Mouse (Mus musculus): ENCODE measurements around the gene Olfml1. TPM values are rescaled to one million over a fixed set of nuclear protein-coding genes. Genes with fewer than 3 reads are reported as not detected.

Gene Olfml1
- polyA plus RNA-seq (2012; ENCODE audit: low replicate concordance) = not detected in 2 replicates

GRCm38 (mm10) chr7:107567261-107567671 is at the start of gene Olfml1:
Gene Olfml1, plus strand, starts transcription at chr7:107567446.

GRCm38 (mm10) chr7:107594857-107595402 is 27.7 kb downstream of the Olfml1 start, which contains the start of gene Ppfibp2:
Gene Ppfibp2, plus strand, starts transcription at chr7:107595207.

GRCm38 (mm10) chr7:107625061-107625460 is 57.8 kb downstream of the Olfml1 start, which contains the start of gene 5330417H12Rik:
Gene 5330417H12Rik, minus strand, starts transcription at chr7:107625161.

Other genes with a start within 250 kb of the Olfml1 start
- not detected in 2 replicates for gene Syt9, start 196.7 kb upstream of the Olfml1 start, polyA plus RNA-seq (2012; ENCODE audit: low replicate concordance)
- gene Ppfibp2, start 27.8 kb downstream of the Olfml1 start, polyA plus RNA-seq (2012; ENCODE audit: low replicate concordance) = 1.5 and 5.7 TPM in 2 replicates
- not detected in 2 replicates for gene 5330417H12Rik, start 57.7 kb downstream of the Olfml1 start, polyA plus RNA-seq (2012; ENCODE audit: low replicate concordance)
- gene Cyb5r2, start 190.6 kb downstream of the Olfml1 start, polyA plus RNA-seq (2012; ENCODE audit: low replicate concordance) = 0.10 TPM in 1 of 2 replicates, not detected in the other
- not detected in 2 replicates for gene Ovch2, start 233.8 kb downstream of the Olfml1 start, polyA plus RNA-seq (2012; ENCODE audit: low replicate concordance)
- not detected in 2 replicates for gene Olfr467, start 244.8 kb downstream of the Olfml1 start, polyA plus RNA-seq (2012; ENCODE audit: low replicate concordance)